Mouse (Mus musculus) stomach, embryonic 14.5 days (tissue): Measurements from ENCODE around the gene Ccdc141. TPM values are rescaled to one million over a fixed set of nuclear protein-coding genes. Genes with fewer than 3 reads are reported as not detected.

Experiments
- ATAC-seq: fragments of 200-750 bp; cut with Nextera tagmentation; 2 replicates; pipeline ENCODE4 v1.8.0; 2017; ENCODE audit warnings: low read depth, moderate TSS enrichment; ENCODE audit not compliant: insufficient number of reproducible peaks, insufficient read depth, low FRiP score
- H3K27ac ChIP-seq: fragments of 300-500 bp; sonication (generic); 2 replicates; pipeline ENCODE4 v1.5.1; 2014; ENCODE audit warnings: mild to moderate bottlenecking, low read length, moderate library complexity, mixed read lengths
- H3K27me3 ChIP-seq: fragments of 300-500 bp; sonication (generic); 2 replicates; pipeline ENCODE4 v1.6.1; 2014; ENCODE audit warnings: low read length, control low read depth, mixed read lengths; ENCODE audit not compliant: control insufficient read depth, insufficient read depth
- H3K36me3 ChIP-seq: fragments of 300-500 bp; sonication (generic); 2 replicates; pipeline ENCODE4 v1.6.1; 2014; ENCODE audit warnings: mild to moderate bottlenecking, control low read depth, low read length, moderate library complexity, mixed read lengths; ENCODE audit not compliant: control insufficient read depth, insufficient read depth
- H3K4me1 ChIP-seq: fragments of 300-500 bp; sonication (generic); 2 replicates; pipeline ENCODE4 v1.6.1; 2014; ENCODE audit warnings: low read length, control low read depth, mixed read lengths; ENCODE audit not compliant: control insufficient read depth, insufficient read depth
- H3K4me2 ChIP-seq: fragments of 300-500 bp; sonication (generic); replicated peaks from 2 replicates; pipeline ENCODE4 v1.6.1; 2014; ENCODE audit warnings: low read depth, low read length, control low read depth
- H3K4me3 ChIP-seq: fragments of 300-500 bp; sonication (generic); 2 replicates; pipeline ENCODE4 v1.5.1; 2014; ENCODE audit warnings: low read depth, low read length, control low read depth
- H3K9ac ChIP-seq: fragments of 300-500 bp; sonication (generic); replicated peaks from 2 replicates; pipeline ENCODE4 v1.6.1; 2014; ENCODE audit warnings: low read depth, mild to moderate bottlenecking, control low read depth, low read length, moderate library complexity, mixed read lengths
- H3K9me3 ChIP-seq: fragments of 300-500 bp; sonication (generic); 2 replicates; pipeline ENCODE4 v1.6.1; 2016; ENCODE audit warnings: low read depth, low read length, control low read depth; ENCODE audit not compliant: control insufficient read depth
- WGBS: fragments of 180-500 bp; shearing (Covaris S2); extraction: QIAGEN DNeasy Blood & Tissue Kit; methylation state at CpG from one replicate; pipeline ENCODE4 v1.1.7; 2014; 5-methylcytosine and 5-hydroxymethylcytosine counted together
- polyA plus RNA-seq: library from polyadenylated mRNA; unstranded; fragments of >200 nt; fragmentation: Nextera tagmentation; extraction: Ambion mirVana; gene quantifications from 2 replicates; pipeline ENCODE4 v1.2.1, GENCODE M21; 2014

The Ccdc141 gene
- polyA plus RNA-seq, 1 experiment from 2014 or later: 11.2 TPM

GRCm38 (mm10) chr2:77065294-77065693, 105.1 kb downstream of the Ccdc141 start:
- H3K4me2 ChIP-seq: no peak overlapping the region
- H3K9ac ChIP-seq: no peak overlapping the region
- H3K27me3 ChIP-seq: no peaks in the 10 kb centered on the region
- H3K9me3 ChIP-seq: no peaks in the 10 kb centered on the region
- no peak overlapping the region for H3K4me3 ChIP-seq
- no peaks in the 10 kb centered on the region for H3K36me3 ChIP-seq
- ATAC-seq: no peak
- H3K27ac ChIP-seq: no peak overlapping the region
- H3K4me1 ChIP-seq: no peaks in the 10 kb centered on the region
- 24% methylated on average over 6 of the region's 6 CpGs for WGBS

GRCm38 (mm10) chr2:77061871-77062270, 108.6 kb downstream of the Ccdc141 start:
- ATAC-seq: no peak
- Histone ChIP-seq H3K27me3 (no peaks in the 10 kb centered on the region), H3K4me1 (no peaks in the 10 kb centered on the region), H3K9ac (no peak overlapping the region), H3K36me3 (no peaks in the 10 kb centered on the region), H3K4me3 (no peak overlapping the region), H3K27ac (no peak overlapping the region), H3K9me3 (no peaks in the 10 kb centered on the region), H3K4me2 (no peak overlapping the region)
- 41% methylated on average over 3 of the region's 3 CpGs for WGBS

- 57% methylated on average over 8 of the region's 8 CpGs for WGBS
- H3K36me3 ChIP-seq: no peaks in the 10 kb centered on the region
Observed at GRCm38 (mm10) chr2:77059596-77059995, 110.8 kb downstream of the Ccdc141 start.

GRCm38 (mm10) chr2:77056367-77056766, 114.1 kb downstream of the Ccdc141 start:
- Histone ChIP-seq H3K36me3 (no peaks in the 10 kb centered on the region), H3K4me2 (no peak overlapping the region), H3K27me3 (no peaks in the 10 kb centered on the region), H3K4me1 (no peaks in the 10 kb centered on the region), H3K4me3 (no peak overlapping the region), H3K9ac (no peak overlapping the region), H3K9me3 (no peaks in the 10 kb centered on the region), H3K27ac (no peak overlapping the region)
- no peak for ATAC-seq
- 48% methylated on average over 11 of the region's 11 CpGs for WGBS

More at GRCm38 (mm10) chr2:77059596-77059995, 110.8 kb downstream of the Ccdc141 start:
- no peaks in the 10 kb centered on the region for H3K4me1 ChIP-seq
- H3K27ac ChIP-seq: no peak overlapping the region
- H3K9ac ChIP-seq: no peak overlapping the region
- no peak overlapping the region for H3K4me3 ChIP-seq
- no peak overlapping the region for H3K4me2 ChIP-seq
- no peaks in the 10 kb centered on the region for H3K27me3 ChIP-seq
- ATAC-seq: no peak
- no peaks in the 10 kb centered on the region for H3K9me3 ChIP-seq

GRCm38 (mm10) chr2:77042912-77043311, 127.5 kb downstream of the Ccdc141 start:
- 70% methylated on average over 3 of the region's 3 CpGs for WGBS
- no peak overlapping the region for H3K27ac ChIP-seq
- H3K27me3 ChIP-seq: no peaks in the 10 kb centered on the region
- no peaks in the 10 kb centered on the region for H3K36me3 ChIP-seq
- no peak overlapping the region for H3K9ac ChIP-seq
- H3K9me3 ChIP-seq: no peaks in the 10 kb centered on the region
- ATAC-seq: no peak
- H3K4me3 ChIP-seq: no peak overlapping the region
- H3K4me2 ChIP-seq: no peak overlapping the region
- no peaks in the 10 kb centered on the region for H3K4me1 ChIP-seq

GRCm38 (mm10) chr2:77039683-77040082, 130.8 kb downstream of the Ccdc141 start:
- no peaks in the 10 kb centered on the region for H3K4me1 ChIP-seq
- no peaks in the 10 kb centered on the region for H3K9me3 ChIP-seq
- no peak overlapping the region for H3K4me2 ChIP-seq
- ATAC-seq: no peak
- 87% methylated on average over 3 of the region's 3 CpGs for WGBS
- no peak overlapping the region for H3K27ac ChIP-seq
- no peak overlapping the region for H3K4me3 ChIP-seq
- no peak overlapping the region for H3K9ac ChIP-seq
- no peaks in the 10 kb centered on the region for H3K27me3 ChIP-seq
- no peaks in the 10 kb centered on the region for H3K36me3 ChIP-seq

- Histone ChIP-seq H3K36me3 (no peaks in the 10 kb centered on the region), H3K4me1 (no peaks in the 10 kb centered on the region), H3K4me2 (no peak overlapping the region), H3K9me3 (no peaks in the 10 kb centered on the region), H3K27me3 (no peaks in the 10 kb centered on the region), H3K4me3 (no peak overlapping the region), H3K9ac (no peak overlapping the region), H3K27ac (no peak overlapping the region)
- WGBS: 86% methylated on average over 4 of the region's 4 CpGs
- ATAC-seq: no peak
Observed at GRCm38 (mm10) chr2:77039281-77039680, 131.2 kb downstream of the Ccdc141 start.

GRCm38 (mm10) chr2:77037211-77037610, 133.2 kb downstream of the Ccdc141 start:
- Histone ChIP-seq H3K27ac (no peak overlapping the region), H3K4me2 (no peak overlapping the region), H3K9me3 (no peaks in the 10 kb centered on the region), H3K36me3 (no peaks in the 10 kb centered on the region), H3K4me1 (no peaks in the 10 kb centered on the region), H3K27me3 (no peaks in the 10 kb centered on the region), H3K9ac (no peak overlapping the region), H3K4me3 (no peak overlapping the region)
- 86% methylated on average over 10 of the region's 10 CpGs for WGBS
- ATAC-seq: no peak

GRCm38 (mm10) chr2:77034112-77034511, 136.3 kb downstream of the Ccdc141 start:
- Histone ChIP-seq H3K9ac (no peak overlapping the region), H3K27ac (no peak overlapping the region), H3K27me3 (no peaks in the 10 kb centered on the region), H3K36me3 (no peaks in the 10 kb centered on the region), H3K4me1 (no peaks in the 10 kb centered on the region), H3K9me3 (no peaks in the 10 kb centered on the region), H3K4me3 (no peak overlapping the region), H3K4me2 (no peak overlapping the region)
- no peak for ATAC-seq
- WGBS: 92% methylated on average over 4 of the region's 4 CpGs
